Mouse (Mus musculus): ENCODE results near the gene 4930524B15Rik.
"Not testable (repeated sequence)": the region's sequence is repeated elsewhere in the genome, so short reads cannot be mapped to it uniquely, and the experiment has no call there.

4930524B15Rik gene

DNA sequence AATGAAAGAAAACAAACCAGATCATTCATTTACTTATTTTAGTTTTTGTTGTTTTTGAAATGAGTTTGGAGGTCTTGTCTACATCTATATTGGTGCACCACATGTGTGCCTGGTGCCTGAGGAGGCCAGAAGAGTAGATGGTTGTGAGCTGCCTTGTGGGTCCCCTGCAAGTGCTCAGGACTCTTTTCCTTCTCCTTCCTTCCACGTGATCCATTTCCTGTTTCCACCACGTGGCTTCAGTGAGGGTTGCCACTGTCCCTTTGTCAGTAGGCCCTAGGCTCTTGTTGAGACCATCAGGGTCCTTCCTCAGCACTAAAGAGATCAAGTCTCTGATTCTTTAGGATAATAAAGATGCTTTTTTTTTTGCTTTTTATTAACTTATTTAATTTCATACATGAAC lies 19.4 kb downstream of the 4930524B15Rik start:
- no peak for DNase-seq (ENCODE audit: low spot score)

DNA sequence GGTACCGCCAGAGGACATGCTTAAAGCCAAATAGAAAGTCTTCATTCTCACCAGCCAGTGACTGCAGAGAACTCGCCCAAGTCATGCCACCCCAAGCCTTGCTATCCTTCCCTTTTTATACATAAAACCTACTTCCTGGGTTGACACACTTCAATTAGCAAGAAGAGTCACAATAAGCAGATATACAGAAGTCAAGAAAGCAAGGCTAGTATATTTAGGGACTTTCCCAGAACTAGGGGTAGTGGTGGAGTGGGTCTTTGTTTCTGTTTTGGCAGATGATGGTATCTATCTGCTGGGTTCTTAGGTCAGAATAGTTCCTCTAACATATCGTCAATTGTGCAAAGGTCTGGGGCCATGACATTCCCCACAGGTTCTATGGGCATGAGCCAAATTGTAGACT lies 27.1 kb downstream of the 4930524B15Rik start:
- no peak for DNase-seq (ENCODE audit: low spot score)

DNA sequence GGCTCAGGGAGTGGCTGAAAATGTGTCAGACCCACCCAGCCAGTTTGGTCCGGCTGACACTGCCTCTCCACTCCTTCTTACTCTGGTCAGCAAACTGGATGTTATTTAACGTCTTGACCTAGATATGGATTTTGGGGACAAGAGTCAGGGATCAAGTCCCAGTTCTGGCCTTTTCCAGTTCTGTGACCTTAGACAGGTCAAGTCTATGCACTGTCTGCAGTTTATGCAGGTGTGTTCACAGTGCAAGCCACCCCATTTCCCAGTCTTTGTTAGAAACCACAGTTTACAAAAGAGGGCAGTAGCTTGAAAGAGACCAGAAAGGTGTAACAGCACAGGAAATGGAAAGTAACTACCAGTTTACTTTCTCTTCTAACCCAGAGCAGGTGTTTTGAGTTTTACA lies 34.3 kb downstream of the 4930524B15Rik start:
- DNase-seq (ENCODE audit: low spot score), result peak; percentile 19

DNA sequence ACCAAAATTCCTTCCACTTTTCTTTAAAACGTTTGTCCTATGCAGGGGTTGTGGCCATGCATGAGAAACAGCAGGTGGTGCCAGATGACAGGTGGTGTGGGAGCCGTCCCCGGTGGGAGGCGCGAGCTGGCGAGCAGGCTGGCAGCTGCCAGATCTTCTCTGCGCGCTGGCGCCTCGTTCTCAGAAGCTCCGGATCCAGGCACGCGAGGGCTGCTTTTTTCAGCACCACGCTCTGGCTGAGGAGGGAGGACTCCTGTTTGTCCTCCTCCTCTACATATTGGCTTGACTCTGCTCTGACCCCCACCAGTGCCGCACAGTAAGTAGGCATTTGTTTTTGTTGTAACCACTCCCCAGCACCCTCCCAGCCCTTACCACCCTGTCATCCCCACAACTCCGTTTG lies 34.9 kb downstream of the 4930524B15Rik start, which contains the start of gene Nsg2:
Nsg2 (plus strand) TSS at position 183 of the 400 bp plus-strand sequence.
- peak; percentile 84 for DNase-seq (ENCODE audit: low spot score)

DNA sequence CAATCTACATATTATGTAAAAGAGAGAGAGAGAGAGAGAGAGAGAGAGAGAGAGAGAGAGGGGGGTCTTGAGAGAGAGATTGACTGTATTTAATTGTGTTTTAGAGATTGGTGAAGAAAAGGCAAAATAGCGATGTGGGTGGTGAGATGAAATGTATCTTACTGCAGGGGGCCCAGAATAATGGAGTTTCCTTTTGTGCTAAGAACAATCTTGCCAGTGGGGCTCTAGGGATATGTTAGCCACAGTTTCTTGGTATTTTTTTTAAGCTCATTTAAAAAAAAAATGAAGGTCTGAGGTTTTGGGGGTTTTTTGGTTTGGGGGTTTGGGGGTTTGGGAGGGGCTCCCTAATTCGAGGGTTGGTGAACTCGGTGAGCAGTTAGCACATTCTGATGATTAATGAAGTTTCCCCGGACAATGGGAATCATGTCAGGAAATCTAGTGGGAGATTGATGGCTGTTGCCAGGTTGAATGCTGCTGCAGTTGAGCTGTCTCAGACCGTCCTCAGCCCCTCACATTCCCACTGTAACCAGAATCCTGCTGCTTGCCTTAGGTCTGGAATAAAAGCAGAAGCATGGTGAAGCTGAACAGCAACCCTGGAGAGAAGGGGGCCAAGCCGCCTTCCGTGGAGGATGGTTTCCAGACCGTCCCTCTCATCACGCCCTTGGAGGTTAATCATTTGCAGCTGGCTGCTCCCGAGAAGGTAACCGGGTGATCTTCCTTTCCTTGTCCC lies 36.0 kb downstream of the 4930524B15Rik start:
- peak; percentile 67 for DNase-seq (ENCODE audit: low spot score)

DNA sequence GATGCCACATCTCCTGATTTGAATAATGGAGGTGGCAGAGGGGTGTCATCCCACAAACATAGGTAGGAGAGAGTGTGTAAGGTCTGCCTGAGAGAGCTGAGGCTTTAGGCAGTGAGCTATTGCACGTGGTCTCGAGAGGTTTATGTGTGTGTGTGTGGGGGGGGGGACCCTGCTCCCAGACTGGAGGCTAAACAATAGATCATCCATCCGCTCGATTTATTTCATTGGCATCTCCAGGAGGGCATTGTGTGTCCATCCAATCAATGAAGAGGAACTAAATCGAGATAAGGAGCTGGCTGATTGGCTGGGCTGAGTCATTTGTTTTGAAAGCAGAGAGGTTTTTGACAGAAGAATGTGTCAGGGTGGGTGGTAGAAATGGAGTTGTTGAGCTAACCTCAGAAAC lies 37.3 kb downstream of the 4930524B15Rik start:
- peak; percentile 84 for DNase-seq (ENCODE audit: low spot score)

DNA sequence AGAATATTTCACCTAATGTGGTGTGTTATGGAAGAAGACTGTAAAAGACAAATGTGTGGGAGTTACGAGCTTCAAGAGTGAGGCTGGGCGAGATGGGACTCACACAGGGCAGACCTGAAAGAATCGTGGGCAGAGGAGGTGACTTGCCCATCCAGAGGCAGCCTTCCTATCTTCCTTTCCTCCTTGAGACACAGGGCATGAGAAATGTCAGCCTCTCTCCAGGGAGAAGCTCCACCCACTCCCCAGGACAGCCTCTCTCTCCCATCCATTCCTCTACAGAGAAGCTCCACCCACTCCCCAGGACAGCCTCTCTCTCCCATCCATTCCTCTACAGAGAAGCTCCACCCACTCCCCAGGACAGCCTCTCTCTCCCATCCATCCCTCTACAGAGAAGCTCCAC lies 42.7 kb downstream of the 4930524B15Rik start:
- DNase-seq (ENCODE audit: low spot score), result not testable (repeated sequence)

DNA sequence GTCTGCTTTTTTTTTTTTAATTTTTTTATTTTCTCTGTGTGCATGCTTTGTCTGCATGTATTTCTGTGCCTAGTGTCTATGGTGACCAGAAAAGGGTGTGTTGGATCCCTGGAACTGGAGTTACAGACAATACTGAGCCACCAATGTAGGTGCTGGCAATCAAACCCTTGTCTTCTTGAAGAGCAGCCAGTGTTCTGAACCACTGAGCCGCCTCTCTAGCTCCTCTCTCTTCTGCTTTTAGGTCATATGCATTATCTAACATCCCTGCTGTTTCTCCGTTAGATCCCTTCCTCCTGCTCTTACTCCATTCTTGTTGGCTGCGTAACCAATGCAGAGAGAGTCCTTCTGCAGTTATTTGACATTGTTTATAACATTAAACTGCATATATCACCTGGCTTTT lies 43.5 kb downstream of the 4930524B15Rik start:
- DNase-seq (ENCODE audit: low spot score), result no peak

DNA sequence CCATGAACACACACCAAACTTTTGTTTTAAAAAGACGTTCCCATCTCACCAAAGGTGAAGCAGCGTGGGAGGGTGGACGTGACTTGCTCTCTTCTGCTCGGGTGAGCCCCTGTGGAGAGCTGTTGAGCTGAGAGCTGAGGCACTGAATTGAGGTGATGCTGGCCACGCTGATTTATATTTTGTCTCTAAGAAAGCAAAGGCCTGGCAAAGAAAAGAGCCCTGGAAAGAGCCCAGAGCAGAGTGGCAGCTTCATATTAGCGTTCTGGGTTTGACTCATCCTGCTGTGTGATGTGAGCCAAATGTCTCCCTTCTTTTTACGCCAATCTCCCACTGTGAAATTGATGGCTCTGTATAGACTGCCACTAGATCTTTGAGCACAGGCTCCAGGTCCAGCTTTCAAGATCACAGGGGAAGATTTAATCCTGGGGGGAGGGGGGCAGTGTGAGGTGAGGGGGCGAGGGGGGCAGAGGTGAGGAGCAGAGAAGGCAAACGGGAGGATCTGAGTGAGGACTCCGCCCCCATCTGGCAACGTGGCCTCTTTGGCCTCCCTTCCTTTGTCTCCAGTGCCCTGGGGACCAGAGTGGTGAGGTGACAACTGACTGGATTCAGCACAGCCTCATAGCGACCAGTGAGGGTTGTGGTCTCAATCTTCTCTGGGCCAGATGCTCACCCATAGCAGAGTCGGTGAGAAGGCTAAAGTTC lies 44.7 kb downstream of the 4930524B15Rik start:
- DNase-seq (ENCODE audit: low spot score), result peak; percentile 78

DNA sequence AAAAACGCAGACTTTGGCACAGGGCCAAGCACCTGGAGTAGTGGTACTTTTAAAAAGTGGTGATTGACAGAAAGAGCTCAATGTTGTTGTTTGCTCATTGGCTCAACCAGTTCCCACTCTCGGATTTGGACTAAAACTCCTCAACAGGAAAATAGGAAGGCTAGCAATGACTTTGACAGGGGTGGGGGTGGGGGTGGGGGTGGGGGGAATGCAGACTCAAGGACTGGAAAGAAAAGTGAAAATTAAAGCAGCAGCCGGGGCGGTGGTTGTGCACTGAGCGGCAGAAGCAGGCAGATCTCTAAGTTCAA lies 45.2 kb downstream of the 4930524B15Rik start:
- DNase-seq (ENCODE audit: low spot score), result no peak

DNA sequence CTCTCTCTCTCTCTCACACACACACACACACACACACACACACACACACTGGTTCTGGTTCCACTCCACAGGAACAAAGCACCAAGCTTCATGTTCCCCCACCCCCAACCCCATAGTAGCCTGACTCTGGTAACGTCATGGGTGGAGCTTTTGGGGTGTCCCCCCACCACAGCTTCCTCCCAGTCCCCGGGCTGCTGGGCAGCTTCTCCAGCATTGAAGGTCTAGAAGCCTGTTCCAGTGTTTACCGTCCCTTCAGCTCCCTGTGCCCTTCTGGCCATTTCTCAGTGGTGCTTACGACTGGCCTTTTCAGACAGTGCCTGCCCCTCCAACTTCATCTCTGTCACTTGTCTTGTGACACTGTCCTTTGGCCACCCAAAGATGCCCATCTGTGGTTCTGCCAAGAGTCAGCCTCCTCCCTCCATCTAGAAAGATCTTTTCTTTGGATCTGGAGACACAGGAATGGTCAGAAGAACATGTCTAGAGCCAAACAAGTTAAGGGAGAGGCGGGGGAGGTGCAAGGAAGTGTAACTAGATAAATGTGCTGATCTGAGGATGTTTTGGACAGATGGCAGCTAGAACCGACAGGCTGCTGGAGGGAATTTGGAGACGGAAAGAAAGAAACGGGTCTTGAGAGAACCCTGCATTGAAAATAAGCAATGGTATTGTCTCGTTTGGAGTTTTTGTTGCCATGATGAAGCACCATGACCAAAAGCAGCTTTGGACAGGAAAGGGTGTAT lies 46.6 kb downstream of the 4930524B15Rik start:
- DNase-seq (ENCODE audit: low spot score), result no peak

DNA sequence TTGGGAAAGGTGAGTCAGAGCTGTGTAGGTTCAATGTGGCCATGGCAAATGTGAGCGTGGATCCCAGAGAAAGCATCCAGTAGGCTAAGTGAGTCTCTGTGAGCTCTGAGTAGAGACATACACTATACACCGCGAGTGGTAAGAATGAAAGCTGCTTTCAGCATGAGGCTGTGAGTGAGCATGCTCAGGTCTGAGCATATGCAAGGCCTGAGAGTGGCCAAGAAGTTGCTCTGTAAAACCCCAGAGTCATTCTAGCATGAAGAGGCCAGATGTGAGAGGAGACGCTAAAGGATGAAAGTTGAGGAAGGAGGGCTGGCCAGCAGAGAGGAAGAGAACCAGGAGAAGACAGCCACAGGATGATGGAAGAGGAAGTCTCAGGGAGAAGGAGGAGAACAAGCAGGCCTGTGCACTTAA lies 47.6 kb downstream of the 4930524B15Rik start:
- DNase-seq (ENCODE audit: low spot score), result no peak

DNA sequence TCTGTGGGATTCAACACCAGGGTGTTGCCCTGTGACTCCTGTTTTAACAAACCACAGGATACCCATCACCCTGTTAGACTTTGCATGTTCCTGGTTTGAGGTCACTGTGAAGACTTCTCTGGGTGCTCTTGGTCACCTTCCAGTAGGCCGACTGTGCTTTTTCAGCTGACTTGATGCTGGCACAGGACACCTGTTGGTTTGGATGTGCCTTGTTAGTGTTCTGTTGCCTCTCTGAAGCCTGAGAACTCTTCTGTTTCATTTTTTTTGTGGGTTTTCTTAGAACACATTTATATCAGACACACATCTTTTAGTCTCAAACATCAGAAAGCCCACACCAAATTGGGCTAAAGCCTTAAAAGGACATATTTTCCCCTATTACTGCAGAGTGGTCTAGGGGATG lies 48.2 kb downstream of the 4930524B15Rik start:
- DNase-seq (ENCODE audit: low spot score), result no peak

DNA sequence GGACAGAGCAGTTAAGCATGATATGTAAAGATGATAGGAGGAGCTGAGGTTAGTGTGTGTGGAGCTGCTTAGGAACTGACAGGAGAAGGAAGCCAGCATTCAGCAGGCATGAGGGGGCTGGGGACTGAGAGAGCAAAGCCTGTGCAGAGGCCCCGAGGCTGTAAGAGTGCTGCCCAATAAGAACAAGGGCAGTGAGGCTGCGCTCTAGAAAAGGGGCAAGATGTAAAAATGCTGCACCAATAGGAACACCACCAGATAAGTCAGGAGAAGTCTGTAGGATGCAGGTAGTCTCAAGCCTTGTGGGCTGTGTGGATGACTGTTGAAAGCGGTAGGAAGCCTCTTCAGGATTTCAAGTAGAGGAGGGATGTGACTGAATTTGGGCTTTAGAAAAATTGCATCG lies 52.8 kb downstream of the 4930524B15Rik start:
- peak; percentile 32 for DNase-seq (ENCODE audit: low spot score)

DNA sequence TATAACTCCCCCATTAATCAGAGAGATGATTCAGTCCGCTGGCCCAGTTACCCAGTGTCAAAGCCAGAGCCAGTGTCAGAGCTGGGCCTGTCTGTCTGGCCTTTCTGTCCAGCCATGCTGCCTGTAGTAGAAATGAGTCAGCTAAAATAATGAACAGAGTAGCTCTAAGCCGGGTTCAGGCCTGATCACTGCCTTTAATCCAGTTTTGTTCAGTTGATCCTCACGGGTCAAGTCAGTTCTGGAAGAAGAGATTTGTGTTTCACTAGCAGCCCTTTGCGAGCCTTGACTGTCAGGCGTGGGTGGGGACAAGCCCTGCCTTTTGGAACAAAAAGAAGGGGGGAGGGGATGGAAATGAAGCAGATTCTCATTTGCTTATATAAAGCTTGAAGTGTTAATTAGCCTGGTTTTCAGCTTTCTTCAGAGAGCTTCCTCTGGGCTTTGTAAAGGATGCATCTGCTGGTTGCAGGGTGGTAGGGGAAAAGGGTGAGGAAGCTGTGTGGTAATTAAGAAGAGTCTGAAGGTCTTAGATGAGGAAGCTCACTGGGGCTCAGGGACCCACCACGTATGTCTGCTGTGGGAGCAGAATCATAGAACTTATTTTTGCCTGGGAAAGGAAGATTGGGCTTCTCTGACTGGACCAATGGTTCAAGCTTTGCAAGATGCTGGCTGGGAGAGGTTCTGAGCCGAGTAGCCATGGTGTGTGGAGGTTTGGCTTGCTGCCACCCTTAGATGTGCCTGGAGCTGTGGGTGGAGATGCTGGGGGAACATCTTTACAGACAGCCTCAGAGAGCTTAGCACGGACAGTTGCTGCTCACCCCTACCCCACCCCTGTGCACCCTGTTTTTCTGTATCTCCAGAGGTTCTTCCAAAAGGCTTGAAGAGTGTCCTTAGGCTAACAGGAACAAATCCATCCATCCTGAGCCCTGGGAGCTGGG lies 54.9 kb downstream of the 4930524B15Rik start:
- DNase-seq (ENCODE audit: low spot score), result no peak

DNA sequence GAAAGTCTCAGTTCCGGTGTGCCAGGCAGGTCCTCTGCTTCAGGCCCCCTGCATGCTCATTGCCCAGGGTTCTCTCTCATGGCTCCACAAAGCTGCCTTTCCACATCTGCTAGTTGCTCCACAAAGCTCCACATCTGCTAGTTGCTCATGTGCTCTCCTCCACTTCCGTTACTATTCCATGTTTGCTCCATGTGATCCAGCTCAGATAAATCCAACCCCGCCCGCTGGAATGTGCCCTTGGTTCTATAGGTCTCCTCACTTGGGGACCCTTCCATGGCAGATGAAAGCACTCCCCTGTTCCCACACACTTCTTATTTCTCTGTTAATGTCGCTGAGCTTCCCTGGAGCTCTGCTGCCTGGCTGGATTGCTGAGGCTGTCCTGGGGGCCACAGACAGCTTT lies 61.2 kb downstream of the 4930524B15Rik start:
- no peak for DNase-seq (ENCODE audit: low spot score)

DNA sequence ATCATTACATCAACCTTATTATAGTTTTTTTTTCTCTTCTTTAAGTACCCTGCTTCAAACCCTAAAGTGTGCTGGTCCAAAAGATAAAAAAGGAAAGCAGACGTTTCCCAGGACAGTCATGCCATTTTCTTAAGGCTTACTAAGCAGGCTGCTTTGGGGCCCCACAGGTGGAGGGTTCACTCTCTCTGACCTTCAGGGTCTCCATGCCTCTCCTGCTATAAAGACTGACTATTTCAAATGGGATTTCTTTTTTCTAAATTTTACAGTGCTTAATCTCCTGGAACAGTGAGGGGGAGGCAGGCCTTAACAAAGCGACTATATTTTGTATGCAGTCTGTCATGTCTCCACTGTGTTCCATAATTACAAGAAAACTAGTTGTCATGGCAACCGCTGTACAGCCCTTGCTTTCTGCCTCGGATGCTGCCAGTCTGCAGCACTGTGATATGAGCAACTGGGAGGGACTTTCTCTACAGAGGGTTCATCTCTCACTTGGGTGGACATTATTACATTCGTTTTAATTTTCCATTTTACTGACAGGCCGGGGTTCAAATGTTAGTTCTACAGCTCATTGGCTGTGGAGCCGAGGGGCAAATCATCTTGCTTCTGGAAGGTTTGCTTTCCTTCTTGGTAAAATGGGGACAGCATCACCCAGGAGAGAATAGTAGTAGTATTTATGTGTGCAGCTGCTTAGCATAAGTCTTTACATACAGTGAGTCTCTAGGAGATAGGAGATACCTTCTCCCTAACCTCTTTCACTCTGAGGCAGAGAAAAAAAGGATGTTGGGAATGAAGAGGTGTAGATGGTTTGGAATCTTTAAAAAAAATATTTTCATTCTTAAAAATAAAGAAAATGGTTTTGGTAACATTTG lies 62.3 kb downstream of the 4930524B15Rik start:
- DNase-seq (ENCODE audit: low spot score), result peak; percentile 47

DNA sequence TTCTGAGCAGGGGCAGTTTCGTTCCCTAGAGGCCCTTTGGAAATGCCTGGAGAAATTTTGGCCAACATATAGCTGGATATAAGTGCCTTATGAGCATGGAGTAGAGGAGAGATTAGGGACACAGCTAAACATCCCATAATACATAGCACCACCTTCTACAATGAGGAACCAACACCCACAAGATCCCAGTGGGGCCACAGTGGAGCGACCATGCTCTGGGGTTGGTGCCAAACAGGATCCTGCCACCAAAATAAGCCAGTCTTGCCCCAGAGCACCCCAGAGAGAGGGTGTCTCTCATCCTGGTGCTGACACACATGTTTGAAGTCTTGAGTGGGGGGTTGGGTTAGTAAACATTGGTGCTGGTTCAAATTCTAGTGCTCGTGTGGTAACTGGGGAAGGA lies 63.2 kb downstream of the 4930524B15Rik start:
- no peak for DNase-seq (ENCODE audit: low spot score)
